Mouse (Mus musculus): ENCODE results near the gene Hspa4. TPM values are rescaled to one million over a fixed set of nuclear protein-coding genes. Genes with fewer than 3 reads are reported as not detected.
"Not testable (repeated sequence)": the region's sequence is repeated elsewhere in the genome, so short reads cannot be mapped to it uniquely, and the experiment has no call there.

The Hspa4 gene
- polyA plus RNA-seq, 1 experiment from 2014 or later = 112 TPM

GRCm38 (mm10) chr11:53299551-53300329, 517 bp downstream of the Hspa4 start:
- H3K27ac ChIP-seq (ENCODE audit: low read depth, low read length) = peak overlapping the region; percentile 90
- no peaks in the 10 kb centered on the region for H3K27me3 ChIP-seq (ENCODE audit: control insufficient read depth, insufficient read depth, low read length)
- peaks cover 5% of the 10 kb centered on the region; the same call in 1 of the 2 replicates for H3K4me1 ChIP-seq (replicated peaks; ENCODE audit: control insufficient read depth, insufficient read depth, low read length)
- peak overlapping the region; percentile 98 for H3K9ac ChIP-seq (ENCODE audit: low read depth, low read length)
- WGBS = under 1% methylated on average over 74 of the region's 80 CpGs
- H3K9me3 ChIP-seq (ENCODE audit: control insufficient read depth, low read length) = no peaks in the 10 kb centered on the region
- DNase-seq (ENCODE audit: low spot score) (peak; percentile 70), ATAC-seq (ENCODE audit: low FRiP score) (peak; percentile 79)
- H3K4me2 ChIP-seq (replicated peaks; ENCODE audit: low read depth, low read length) = peak overlapping the region; percentile 73
- H3K36me3 ChIP-seq (ENCODE audit: control insufficient read depth, insufficient read depth, low read length) = no peaks in the 10 kb centered on the region
- H3K4me3 ChIP-seq (ENCODE audit: low read depth, low read length) = peak overlapping the region; percentile 100

GRCm38 (mm10) chr11:53297947-53298860, 2.1 kb downstream of the Hspa4 start:
- Histone ChIP-seq H3K4me2 (replicated peaks; ENCODE audit: low read depth, low read length) (peak overlapping the region; percentile 73), H3K27ac (ENCODE audit: low read depth, low read length) (no peak overlapping the region), H3K9ac (ENCODE audit: low read depth, low read length) (peak overlapping the region; percentile 98), H3K4me3 (ENCODE audit: low read depth, low read length) (no peak overlapping the region), H3K36me3 (ENCODE audit: control insufficient read depth, insufficient read depth, low read length) (no peaks in the 10 kb centered on the region), H3K27me3 (ENCODE audit: control insufficient read depth, insufficient read depth, low read length) (no peaks in the 10 kb centered on the region), H3K9me3 (ENCODE audit: control insufficient read depth, low read length) (no peaks in the 10 kb centered on the region), H3K4me1 (replicated peaks; ENCODE audit: control insufficient read depth, insufficient read depth, low read length) (peaks cover 5% of the 10 kb centered on the region; the same call in 1 of the 2 replicates)
- no peak for ATAC-seq (ENCODE audit: low FRiP score)
- DNase-seq (ENCODE audit: low spot score) = no peak
- 96% methylated on average over 7 of the region's 7 CpGs for WGBS

DNA sequence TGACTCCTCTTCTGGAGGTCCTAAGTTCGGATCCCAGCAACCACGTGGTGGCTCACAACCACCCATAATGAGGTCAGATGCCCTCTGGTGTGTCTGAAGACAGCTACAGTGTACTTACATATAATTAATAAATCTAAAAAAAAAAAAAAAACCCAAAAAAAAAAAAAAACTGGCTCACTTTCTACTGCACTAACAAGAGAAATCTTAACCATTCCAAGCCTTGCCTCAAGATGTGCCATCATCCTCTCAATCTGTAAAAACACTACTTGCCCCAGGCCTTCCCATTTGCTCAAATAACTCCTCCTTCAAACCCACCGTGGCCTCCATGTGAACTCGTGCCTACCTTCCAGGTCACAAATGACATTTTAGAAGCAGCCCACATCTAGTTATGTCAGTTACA, 3.4 kb downstream of the Hspa4 start:
- ATAC-seq (ENCODE audit: low FRiP score) (no peak), DNase-seq (ENCODE audit: low spot score) (no peak)
- H3K4me1 ChIP-seq (replicated peaks; ENCODE audit: control insufficient read depth, insufficient read depth, low read length) = peaks cover 5% of the 10 kb centered on the region; the same call in 1 of the 2 replicates
- H3K9me3 ChIP-seq (ENCODE audit: control insufficient read depth, low read length) = no peaks in the 10 kb centered on the region
- H3K27ac ChIP-seq (ENCODE audit: low read depth, low read length) = no peak overlapping the region
- no peaks in the 10 kb centered on the region for H3K36me3 ChIP-seq (ENCODE audit: control insufficient read depth, insufficient read depth, low read length)
- H3K27me3 ChIP-seq (ENCODE audit: control insufficient read depth, insufficient read depth, low read length) = no peaks in the 10 kb centered on the region
- H3K4me2 ChIP-seq (replicated peaks; ENCODE audit: low read depth, low read length) = no peak overlapping the region
- no peak overlapping the region for H3K4me3 ChIP-seq (ENCODE audit: low read depth, low read length)
- H3K9ac ChIP-seq (ENCODE audit: low read depth, low read length) = no peak overlapping the region
- WGBS = 88% methylated on average over 4 of the region's 4 CpGs

DNA sequence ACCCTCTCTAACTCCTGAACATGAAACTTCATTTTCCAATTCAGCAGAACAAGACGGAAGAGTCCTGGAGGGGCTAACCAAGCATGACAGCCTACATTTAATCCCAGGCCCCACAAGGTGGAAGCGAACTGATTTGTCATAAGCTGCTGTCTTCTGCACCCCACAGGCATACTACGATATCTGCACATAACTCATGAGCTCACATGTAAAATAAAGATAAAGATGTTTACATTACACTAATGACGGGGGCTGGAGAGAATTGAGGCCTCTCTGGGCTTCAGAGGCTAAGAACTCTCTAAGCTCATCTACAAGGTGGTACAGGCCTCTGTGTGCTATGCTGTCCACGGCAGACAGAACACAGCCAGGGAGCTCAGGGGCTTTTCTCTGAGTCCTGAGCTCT, 5.8 kb downstream of the Hspa4 start:
- 96% methylated on average over 5 of the region's 5 CpGs for WGBS
- no peaks in the 10 kb centered on the region for H3K9me3 ChIP-seq (ENCODE audit: control insufficient read depth, low read length)
- ATAC-seq (ENCODE audit: low FRiP score) = no peak

DNA sequence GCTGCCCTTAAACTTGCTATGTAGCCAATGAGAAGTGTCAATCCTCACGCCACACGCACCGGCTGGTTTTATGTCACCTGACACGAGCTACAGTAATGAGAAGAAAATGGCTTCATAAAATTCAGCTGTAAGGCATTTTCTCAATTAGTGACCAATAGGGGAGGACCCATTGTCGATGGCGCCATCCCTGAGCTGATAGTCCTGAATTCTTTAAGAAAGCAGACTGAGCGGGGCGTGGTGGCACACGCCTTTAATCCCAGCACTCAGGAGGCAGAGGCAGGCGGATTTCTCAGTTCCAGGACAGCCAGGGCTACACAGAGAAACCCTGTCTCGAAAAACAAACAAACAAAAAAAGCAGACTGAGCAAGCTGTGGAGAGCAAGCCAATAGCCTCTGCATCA, 9.4 kb downstream of the Hspa4 start:
- DNase-seq (ENCODE audit: low spot score) = no peak
- Histone ChIP-seq H3K9ac (ENCODE audit: low read depth, low read length) (no peak overlapping the region), H3K36me3 (ENCODE audit: control insufficient read depth, insufficient read depth, low read length) (peaks cover 23% of the 10 kb centered on the region), H3K27me3 (ENCODE audit: control insufficient read depth, insufficient read depth, low read length) (no peaks in the 10 kb centered on the region), H3K4me3 (ENCODE audit: low read depth, low read length) (no peak overlapping the region), H3K27ac (ENCODE audit: low read depth, low read length) (no peak overlapping the region), H3K4me2 (replicated peaks; ENCODE audit: low read depth, low read length) (no peak overlapping the region), H3K9me3 (ENCODE audit: control insufficient read depth, low read length) (no peaks in the 10 kb centered on the region), H3K4me1 (replicated peaks; ENCODE audit: control insufficient read depth, insufficient read depth, low read length) (no peaks in the 10 kb centered on the region)
- WGBS = 95% methylated on average over 11 of the region's 11 CpGs
- ATAC-seq (ENCODE audit: low FRiP score) = no peak

More for the DNA sequence above, 5.8 kb downstream of the Hspa4 start:
- Histone ChIP-seq H3K4me2 (replicated peaks; ENCODE audit: low read depth, low read length) (no peak overlapping the region), H3K36me3 (ENCODE audit: control insufficient read depth, insufficient read depth, low read length) (peaks cover 4% of the 10 kb centered on the region; the same call in 1 of the 2 replicates), H3K4me1 (replicated peaks; ENCODE audit: control insufficient read depth, insufficient read depth, low read length) (peaks cover 2% of the 10 kb centered on the region; the same call in 1 of the 2 replicates), H3K27ac (ENCODE audit: low read depth, low read length) (no peak overlapping the region), H3K9ac (ENCODE audit: low read depth, low read length) (no peak overlapping the region), H3K27me3 (ENCODE audit: control insufficient read depth, insufficient read depth, low read length) (no peaks in the 10 kb centered on the region), H3K4me3 (ENCODE audit: low read depth, low read length) (no peak overlapping the region)
- DNase-seq (ENCODE audit: low spot score) = no peak

- not testable (repeated sequence) for H3K9ac ChIP-seq (ENCODE audit: low read depth, low read length); H3K4me2 ChIP-seq (replicated peaks; ENCODE audit: low read depth, low read length); H3K27ac ChIP-seq (ENCODE audit: low read depth, low read length); DNase-seq (ENCODE audit: low spot score); H3K4me1 ChIP-seq (replicated peaks; ENCODE audit: control insufficient read depth, insufficient read depth, low read length); H3K27me3 ChIP-seq (ENCODE audit: control insufficient read depth, insufficient read depth, low read length); H3K4me3 ChIP-seq (ENCODE audit: low read depth, low read length); ATAC-seq (ENCODE audit: low FRiP score); H3K9me3 ChIP-seq (ENCODE audit: control insufficient read depth, low read length)
- WGBS = 94% methylated on average over 2 of the region's 2 CpGs
- peaks cover 23% of the 10 kb centered on the region for H3K36me3 ChIP-seq (ENCODE audit: control insufficient read depth, insufficient read depth, low read length)
Observed at GRCm38 (mm10) chr11:53290187-53290586, 10.1 kb downstream of the Hspa4 start.

GRCm38 (mm10) chr11:53285885-53286284, 14.4 kb downstream of the Hspa4 start:
- peaks cover 23% of the 10 kb centered on the region for H3K36me3 ChIP-seq (ENCODE audit: control insufficient read depth, insufficient read depth, low read length)
- DNase-seq (ENCODE audit: low spot score) = no peak
- no peaks in the 10 kb centered on the region for H3K9me3 ChIP-seq (ENCODE audit: control insufficient read depth, low read length)
- H3K4me3 ChIP-seq (ENCODE audit: low read depth, low read length) = no peak overlapping the region
- no peaks in the 10 kb centered on the region for H3K27me3 ChIP-seq (ENCODE audit: control insufficient read depth, insufficient read depth, low read length)
- no peak overlapping the region for H3K27ac ChIP-seq (ENCODE audit: low read depth, low read length)
- 95% methylated on average over 6 of the region's 6 CpGs for WGBS
- no peak overlapping the region for H3K9ac ChIP-seq (ENCODE audit: low read depth, low read length)
- ATAC-seq (ENCODE audit: low FRiP score) = no peak
- H3K4me2 ChIP-seq (replicated peaks; ENCODE audit: low read depth, low read length) = no peak overlapping the region
- H3K4me1 ChIP-seq (replicated peaks; ENCODE audit: control insufficient read depth, insufficient read depth, low read length) = no peaks in the 10 kb centered on the region

- 97% methylated on average over 4 of the region's 4 CpGs for WGBS
- no peak overlapping the region for H3K4me3 ChIP-seq (ENCODE audit: low read depth, low read length)
- DNase-seq (ENCODE audit: low spot score) (no peak), ATAC-seq (ENCODE audit: low FRiP score) (no peak)
- H3K27me3 ChIP-seq (ENCODE audit: control insufficient read depth, insufficient read depth, low read length) = no peaks in the 10 kb centered on the region
- H3K36me3 ChIP-seq (ENCODE audit: control insufficient read depth, insufficient read depth, low read length) = peaks cover 5% of the 10 kb centered on the region; the same call in 1 of the 2 replicates
- H3K27ac ChIP-seq (ENCODE audit: low read depth, low read length) = no peak overlapping the region
- no peak overlapping the region for H3K9ac ChIP-seq (ENCODE audit: low read depth, low read length)
- no peak overlapping the region for H3K4me2 ChIP-seq (replicated peaks; ENCODE audit: low read depth, low read length)
- H3K4me1 ChIP-seq (replicated peaks; ENCODE audit: control insufficient read depth, insufficient read depth, low read length) = no peaks in the 10 kb centered on the region
- no peaks in the 10 kb centered on the region for H3K9me3 ChIP-seq (ENCODE audit: control insufficient read depth, low read length)
Observed at GRCm38 (mm10) chr11:53278411-53278810, 21.8 kb downstream of the Hspa4 start.

Data from hindbrain, embryonic 11.5 days (tissue).